Mouse (Mus musculus): Measurements from ENCODE around the gene Ly6g6c. TPM values are rescaled to one million over a fixed set of nuclear protein-coding genes. Genes with fewer than 3 reads are reported as not detected.

The Ly6g6c gene
- total and polyA plus RNA-seq, 2 experiments = not detected

GRCm38 (mm10) chr17:35019894-35020293, 45.3 kb upstream of the Ly6g6c start:
- H3K4me1 ChIP-seq (ENCODE audit: control insufficient read depth, insufficient read depth, low read length) = no peaks in the 10 kb centered on the region
- no peak overlapping the region for H3K4me3 ChIP-seq (ENCODE audit: insufficient read depth, low read depth, low read length)
- no peak for TF ChIP-seq POLR2A (IDR thresholded peaks at IDR 0.05; ENCODE audit: extremely low read depth, insufficient read depth, low read length)
- H3K36me3 ChIP-seq (ENCODE audit: control insufficient read depth, insufficient read depth, low read length) = no peaks in the 10 kb centered on the region
- no peaks in the 10 kb centered on the region for H3K79me2 ChIP-seq (ENCODE audit: control insufficient read depth, insufficient read depth, low read length)
- no peaks in the 10 kb centered on the region for H3K27me3 ChIP-seq (ENCODE audit: control insufficient read depth, insufficient read depth, low read length)
- no peak overlapping the region for H3K9ac ChIP-seq (ENCODE audit: low read depth, low read length)
- no peak for DNase-seq (ENCODE audit: extremely low read depth, low read depth, low spot score)
- 91% methylated on average over 11 of the region's 11 CpGs for WGBS
- no peak overlapping the region for H3K27ac ChIP-seq (replicated peaks; ENCODE audit: insufficient read depth, low read depth, low read length)

- H3K9ac ChIP-seq (ENCODE audit: low read depth, low read length) = no peak overlapping the region
- no peak for DNase-seq (ENCODE audit: extremely low read depth, low read depth, low spot score)
- no peak overlapping the region for H3K27ac ChIP-seq (replicated peaks; ENCODE audit: insufficient read depth, low read depth, low read length)
- no peak overlapping the region for H3K4me3 ChIP-seq (ENCODE audit: insufficient read depth, low read depth, low read length)
- 89% methylated on average over 8 of the region's 8 CpGs for WGBS
- H3K79me2 ChIP-seq (ENCODE audit: control insufficient read depth, insufficient read depth, low read length) = no peaks in the 10 kb centered on the region
- H3K4me1 ChIP-seq (ENCODE audit: control insufficient read depth, insufficient read depth, low read length) = no peaks in the 10 kb centered on the region
- TF ChIP-seq POLR2A (IDR thresholded peaks at IDR 0.05; ENCODE audit: extremely low read depth, insufficient read depth, low read length) (no peak), CTCF (IDR thresholded peaks at IDR 0.05; ENCODE audit: low read depth, low read length) (no peak)
- no peaks in the 10 kb centered on the region for H3K36me3 ChIP-seq (ENCODE audit: control insufficient read depth, insufficient read depth, low read length)
- no peaks in the 10 kb centered on the region for H3K27me3 ChIP-seq (ENCODE audit: control insufficient read depth, insufficient read depth, low read length)
Measured at GRCm38 (mm10) chr17:35020551-35020950, 44.6 kb upstream of the Ly6g6c start.

DNA sequence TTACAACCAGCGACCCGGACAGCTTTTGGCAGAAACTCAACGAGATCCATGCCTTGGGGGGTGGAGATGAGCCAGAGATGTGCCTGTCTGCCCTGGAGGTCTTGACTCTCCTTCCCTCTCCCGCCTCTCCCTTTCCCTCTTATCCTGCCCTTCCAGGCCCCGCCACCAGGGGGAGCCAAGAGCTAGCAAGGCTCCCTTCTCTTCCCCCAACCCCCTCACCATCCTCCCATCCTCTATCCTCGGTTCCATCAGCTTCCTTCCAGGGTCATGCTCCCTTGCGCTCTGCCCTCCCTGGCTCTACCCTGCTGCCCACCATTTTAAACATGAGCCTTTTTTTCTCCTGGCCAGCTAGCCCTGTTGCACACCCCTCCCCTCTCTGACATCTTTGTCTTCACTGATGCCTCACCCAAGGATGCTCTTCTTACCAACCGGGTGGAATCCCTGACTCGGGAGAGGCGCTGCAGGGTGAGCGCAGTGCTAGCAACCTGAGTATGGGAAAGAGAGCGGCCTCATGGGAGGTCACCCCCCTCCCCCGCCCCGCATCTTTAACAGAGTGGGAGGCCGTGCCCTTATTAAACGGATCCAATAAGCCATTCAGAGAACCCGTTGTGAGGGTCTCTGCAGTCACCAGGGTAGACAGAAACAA, 43.9 kb upstream of the Ly6g6c start:
- Histone ChIP-seq H3K79me2 (ENCODE audit: control insufficient read depth, insufficient read depth, low read length) (no peaks in the 10 kb centered on the region), H3K4me1 (ENCODE audit: control insufficient read depth, insufficient read depth, low read length) (no peaks in the 10 kb centered on the region), H3K27ac (replicated peaks; ENCODE audit: insufficient read depth, low read depth, low read length) (peak overlapping the region; percentile 73), H3K9ac (ENCODE audit: low read depth, low read length) (0 out of 2 replicates have a peak overlapping the region, but pooled peaks have one; percentile 4), H3K4me3 (ENCODE audit: insufficient read depth, low read depth, low read length) (no peak overlapping the region), H3K27me3 (ENCODE audit: control insufficient read depth, insufficient read depth, low read length) (no peaks in the 10 kb centered on the region), H3K36me3 (ENCODE audit: control insufficient read depth, insufficient read depth, low read length) (no peaks in the 10 kb centered on the region)
- 21% methylated on average over 17 of the region's 17 CpGs for WGBS
- peak; percentile 13 for DNase-seq (ENCODE audit: extremely low read depth, low read depth, low spot score)
- no peak for TF ChIP-seq POLR2A (IDR thresholded peaks at IDR 0.05; ENCODE audit: extremely low read depth, insufficient read depth, low read length)
- TF ChIP-seq CTCF (IDR thresholded peaks at IDR 0.05; ENCODE audit: low read depth, low read length) = peak; percentile 99

- H3K4me3 ChIP-seq (ENCODE audit: insufficient read depth, low read depth, low read length) = no peak overlapping the region
- no peaks in the 10 kb centered on the region for H3K36me3 ChIP-seq (ENCODE audit: control insufficient read depth, insufficient read depth, low read length)
- H3K4me1 ChIP-seq (ENCODE audit: control insufficient read depth, insufficient read depth, low read length) = no peaks in the 10 kb centered on the region
- TF ChIP-seq CTCF (IDR thresholded peaks at IDR 0.05; ENCODE audit: low read depth, low read length) = 0 out of 2 replicates have a peak, but pooled peaks have one; percentile 15
- no peak for TF ChIP-seq POLR2A (IDR thresholded peaks at IDR 0.05; ENCODE audit: extremely low read depth, insufficient read depth, low read length)
- 55% methylated on average over 6 of the region's 6 CpGs for whole genome bisulfite sequencing
- no peaks in the 10 kb centered on the region for H3K79me2 ChIP-seq (ENCODE audit: control insufficient read depth, insufficient read depth, low read length)
- H3K9ac ChIP-seq (ENCODE audit: low read depth, low read length) = no peak overlapping the region
- no peaks in the 10 kb centered on the region for H3K27me3 ChIP-seq (ENCODE audit: control insufficient read depth, insufficient read depth, low read length)
- DNase-seq (ENCODE audit: extremely low read depth, low read depth, low spot score) = peak; percentile 32
- peak overlapping the region; percentile 67; the same call in 1 of the 2 replicates for H3K27ac ChIP-seq (replicated peaks; ENCODE audit: insufficient read depth, low read depth, low read length)
Measured at GRCm38 (mm10) chr17:35021842-35022477, 43.2 kb upstream of the Ly6g6c start.

DNA sequence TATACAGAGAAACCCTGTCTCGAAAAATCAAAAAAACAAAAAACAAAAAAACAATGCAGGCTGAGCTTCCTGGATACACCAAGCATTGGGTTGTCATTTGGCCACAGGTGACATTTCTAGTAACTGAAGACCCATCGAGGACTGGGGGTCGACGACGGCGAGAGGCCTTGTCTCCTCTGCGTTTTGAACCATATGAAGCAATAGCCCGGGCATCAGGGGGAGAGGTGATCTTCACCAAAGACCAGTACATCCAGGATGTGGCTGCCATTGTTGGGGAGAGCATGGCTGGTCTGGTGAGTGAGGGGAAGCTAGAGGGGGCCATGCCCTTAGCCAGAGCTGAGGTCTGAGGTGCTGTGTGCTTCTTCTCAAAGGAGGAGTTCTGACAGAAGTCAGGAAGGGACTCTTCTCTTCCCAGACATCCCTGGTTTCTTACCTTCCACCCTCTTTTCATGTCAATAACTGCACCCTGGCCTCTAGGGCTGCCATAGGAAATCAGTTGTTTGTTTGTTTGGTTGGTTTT, 42.6 kb upstream of the Ly6g6c start:
- DNase-seq (ENCODE audit: extremely low read depth, low read depth, low spot score) = no peak
- Histone ChIP-seq H3K4me3 (ENCODE audit: insufficient read depth, low read depth, low read length) (no peak overlapping the region), H3K79me2 (ENCODE audit: control insufficient read depth, insufficient read depth, low read length) (no peaks in the 10 kb centered on the region), H3K27me3 (ENCODE audit: control insufficient read depth, insufficient read depth, low read length) (no peaks in the 10 kb centered on the region), H3K9ac (ENCODE audit: low read depth, low read length) (no peak overlapping the region), H3K4me1 (ENCODE audit: control insufficient read depth, insufficient read depth, low read length) (no peaks in the 10 kb centered on the region), H3K27ac (replicated peaks; ENCODE audit: insufficient read depth, low read depth, low read length) (peak overlapping the region; percentile 67), H3K36me3 (ENCODE audit: control insufficient read depth, insufficient read depth, low read length) (no peaks in the 10 kb centered on the region)
- 90% methylated on average over 8 of the region's 8 CpGs for WGBS
- TF ChIP-seq POLR2A (IDR thresholded peaks at IDR 0.05; ENCODE audit: extremely low read depth, insufficient read depth, low read length) (no peak), CTCF (IDR thresholded peaks at IDR 0.05; ENCODE audit: low read depth, low read length) (no peak)

DNA sequence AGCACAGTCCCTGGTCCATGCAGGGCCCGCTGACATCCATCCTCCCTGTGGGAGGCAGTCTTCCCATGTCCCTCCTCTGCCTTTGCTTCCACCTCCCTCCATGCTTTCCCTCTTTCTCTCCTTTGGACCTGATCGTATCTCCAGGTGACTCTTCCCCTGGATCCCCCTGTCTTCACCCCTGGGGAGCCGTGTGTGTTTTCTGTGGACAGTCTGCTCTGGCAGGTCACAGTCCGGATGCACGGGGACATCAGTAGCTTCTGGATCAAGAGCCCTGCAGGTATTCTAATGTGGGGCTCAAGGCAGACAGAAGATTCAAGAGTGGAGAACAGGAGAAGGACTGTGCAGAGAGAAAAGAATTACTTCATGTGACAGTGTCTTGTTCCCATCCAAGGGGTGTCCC, 42.0 kb upstream of the Ly6g6c start:
- H3K4me1 ChIP-seq (ENCODE audit: control insufficient read depth, insufficient read depth, low read length) = no peaks in the 10 kb centered on the region
- TF ChIP-seq POLR2A (IDR thresholded peaks at IDR 0.05; ENCODE audit: extremely low read depth, insufficient read depth, low read length) (no peak), CTCF (IDR thresholded peaks at IDR 0.05; ENCODE audit: low read depth, low read length) (no peak)
- no peaks in the 10 kb centered on the region for H3K36me3 ChIP-seq (ENCODE audit: control insufficient read depth, insufficient read depth, low read length)
- H3K27me3 ChIP-seq (ENCODE audit: control insufficient read depth, insufficient read depth, low read length) = no peaks in the 10 kb centered on the region
- H3K4me3 ChIP-seq (ENCODE audit: insufficient read depth, low read depth, low read length) = no peak overlapping the region
- WGBS = 87% methylated on average over 5 of the region's 5 CpGs
- no peak for DNase-seq (ENCODE audit: extremely low read depth, low read depth, low spot score)
- no peak overlapping the region for H3K27ac ChIP-seq (replicated peaks; ENCODE audit: insufficient read depth, low read depth, low read length)
- H3K9ac ChIP-seq (ENCODE audit: low read depth, low read length) = no peak overlapping the region
- H3K79me2 ChIP-seq (ENCODE audit: control insufficient read depth, insufficient read depth, low read length) = no peaks in the 10 kb centered on the region

Data from liver, adult 2 months (tissue).